Mouse (Mus musculus): ENCODE measurements around the gene Atp6v1f.

GRCm38 (mm10) chr6:29506834-29507233 lies 39.3 kb downstream of the Atp6v1f start:
- TF ChIP-seq MAFK (IDR thresholded peaks at IDR 0.05; ENCODE audit: insufficient read depth, low read depth, low read length) (no peak), HCFC1 (IDR thresholded peaks at IDR 0.05; ENCODE audit: borderline replicate concordance, insufficient read depth, low read length) (no peak), CHD2 (IDR thresholded peaks at IDR 0.05; ENCODE audit: low read depth, low read length) (no peak), ZNF384 (IDR thresholded peaks at IDR 0.05; ENCODE audit: low read depth, low read length) (no peak), ZC3H11A (IDR thresholded peaks at IDR 0.05; ENCODE audit: borderline replicate concordance, low read depth, low read length) (no peak)
